Mouse (Mus musculus) urinary bladder, adult 18-20 months (tissue): Measurements from ENCODE around the gene Tefm.
"Not testable (repeated sequence)": the region's sequence is repeated elsewhere in the genome, so short reads cannot be mapped to it uniquely, and the experiment has no call there.

ENCODE experiments used
- DNase-seq, 2 experiments: peaks; one replicate each; pipeline ENCODE4 v3.0.0; 2022; ENCODE audit warnings: low spot score in 2 of 2, mixed read lengths in 2 of 2

Tefm gene

DNA sequence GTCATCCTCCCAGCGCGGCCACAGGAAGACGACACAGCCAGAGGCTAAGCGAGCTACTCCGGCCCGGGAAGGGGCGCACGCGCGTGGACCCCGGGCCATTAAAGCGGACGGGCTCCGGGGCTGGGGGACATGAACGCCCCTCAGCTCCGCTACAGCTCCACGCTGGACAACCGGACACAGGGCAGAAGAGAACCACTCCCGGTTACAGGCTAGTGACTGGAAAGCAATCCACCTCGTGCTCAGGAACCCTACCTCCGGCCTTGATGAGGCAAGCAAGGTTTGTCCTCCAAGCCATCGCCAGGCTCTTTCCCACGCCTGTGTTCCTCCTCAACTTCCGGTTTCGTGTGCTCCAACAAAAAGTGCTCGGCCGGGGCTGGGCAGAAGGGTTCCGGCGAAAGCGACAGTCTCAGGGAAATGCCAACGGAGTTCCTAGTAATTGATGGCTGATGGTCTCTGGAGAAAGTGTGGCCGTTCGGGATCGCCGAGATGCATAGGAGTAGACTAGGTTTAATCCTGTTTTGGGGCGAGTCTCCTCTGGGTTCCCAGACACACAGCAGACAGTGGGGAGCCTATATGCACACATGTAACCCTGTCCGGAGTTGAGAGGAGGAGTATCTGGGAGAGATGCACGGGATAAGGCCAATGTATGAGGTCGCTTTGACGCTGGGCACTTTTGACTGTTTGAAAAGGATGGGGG lies at the start of gene Tefm:
TSS of gene Tefm (minus strand) at position 351 of the 697 bp plus-strand sequence.
- DNase-seq, result peak; percentile 64 to 87

DNA sequence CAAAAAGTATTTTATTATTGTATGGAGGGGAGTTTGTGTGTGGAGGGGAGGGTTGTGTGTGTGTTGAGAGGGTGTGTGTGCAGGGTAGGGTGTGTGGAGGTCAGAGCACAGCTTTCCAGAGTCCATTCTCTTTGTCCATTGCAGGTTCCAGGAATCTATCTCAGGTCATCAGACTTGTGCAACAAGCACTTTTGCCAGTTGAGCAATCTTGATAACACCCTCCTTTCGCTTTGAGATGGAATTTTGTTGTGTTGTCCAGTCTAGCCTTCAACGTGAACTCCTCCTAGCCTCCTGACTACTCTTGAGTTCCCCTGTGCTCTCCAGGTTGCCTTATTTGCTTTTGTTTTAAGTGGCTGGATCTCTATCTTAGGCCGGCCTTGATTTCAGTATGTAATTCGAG lies 48.3 kb upstream of the Tefm start:
- DNase-seq, result no peak

GRCm38 (mm10) chr11:80185441-80185976 lies 43.5 kb upstream of the Tefm start:
- not testable (repeated sequence) for DNase-seq

GRCm38 (mm10) chr11:80184531-80185071 lies 42.6 kb upstream of the Tefm start:
- DNase-seq, result no peak

DNA sequence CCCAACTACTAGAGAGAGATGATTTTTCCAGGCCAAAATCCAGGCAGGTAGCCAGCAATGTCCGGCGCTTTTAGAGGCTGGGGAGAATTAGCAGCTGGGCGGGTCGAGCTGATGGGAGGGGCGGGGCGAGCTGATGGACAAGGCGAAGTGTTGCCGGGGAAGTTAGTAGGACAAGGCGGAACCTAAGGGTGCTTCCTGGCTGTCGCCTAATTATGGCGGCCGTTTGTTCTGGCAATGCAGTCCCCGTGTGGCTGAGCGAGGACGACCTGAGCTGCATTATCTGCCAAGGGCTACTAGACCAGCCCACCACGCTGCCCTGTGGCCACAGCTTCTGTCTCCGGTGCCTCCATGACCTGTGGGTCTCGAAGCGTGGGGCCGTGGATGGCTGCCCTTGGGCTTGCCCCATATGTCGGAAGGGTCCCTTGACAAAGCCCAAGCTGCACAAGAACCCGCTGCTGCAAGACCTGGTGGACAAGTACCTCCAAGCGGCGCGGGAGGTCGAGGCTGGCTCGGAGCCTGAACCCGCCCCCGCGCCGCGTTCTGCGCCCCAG lies 41.8 kb upstream of the Tefm start, which contains the start of gene Rnf135:
TSS of gene Rnf135 (plus strand) at position 147 of the 551 bp plus-strand sequence.
- DNase-seq, result peak; percentile 88 to 90

DNA sequence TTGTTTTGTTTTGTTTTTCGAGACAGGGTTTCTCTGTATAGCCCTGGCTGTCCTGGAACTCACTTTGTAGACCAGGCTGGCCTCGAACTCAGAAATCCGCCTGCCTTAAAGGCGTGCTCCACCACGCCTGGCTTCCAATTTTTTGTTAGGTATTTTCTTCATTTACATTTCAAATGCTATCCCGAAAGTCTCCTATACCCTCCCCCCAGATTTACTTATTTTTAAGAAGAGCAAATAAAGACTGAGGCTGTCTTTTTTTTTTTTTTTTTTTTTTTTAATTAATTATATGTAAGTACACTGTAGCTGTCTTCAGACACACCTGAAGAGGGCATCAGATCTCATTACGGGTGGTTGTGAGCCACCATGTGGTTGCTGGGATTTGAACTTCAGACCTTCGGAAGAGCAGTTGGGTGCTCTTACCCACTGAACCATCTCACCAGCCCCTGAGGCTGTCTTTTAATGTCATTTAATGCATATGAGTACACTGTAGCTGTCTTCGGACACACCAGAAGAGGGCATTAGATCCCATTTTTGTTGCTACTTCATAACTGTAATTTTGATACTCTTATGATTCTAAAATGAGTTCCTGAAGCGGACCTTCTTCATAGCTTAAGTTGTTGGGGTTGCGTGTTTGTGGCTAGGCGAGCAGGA lies 41.2 kb upstream of the Tefm start:
- not testable (repeated sequence) for DNase-seq

DNA sequence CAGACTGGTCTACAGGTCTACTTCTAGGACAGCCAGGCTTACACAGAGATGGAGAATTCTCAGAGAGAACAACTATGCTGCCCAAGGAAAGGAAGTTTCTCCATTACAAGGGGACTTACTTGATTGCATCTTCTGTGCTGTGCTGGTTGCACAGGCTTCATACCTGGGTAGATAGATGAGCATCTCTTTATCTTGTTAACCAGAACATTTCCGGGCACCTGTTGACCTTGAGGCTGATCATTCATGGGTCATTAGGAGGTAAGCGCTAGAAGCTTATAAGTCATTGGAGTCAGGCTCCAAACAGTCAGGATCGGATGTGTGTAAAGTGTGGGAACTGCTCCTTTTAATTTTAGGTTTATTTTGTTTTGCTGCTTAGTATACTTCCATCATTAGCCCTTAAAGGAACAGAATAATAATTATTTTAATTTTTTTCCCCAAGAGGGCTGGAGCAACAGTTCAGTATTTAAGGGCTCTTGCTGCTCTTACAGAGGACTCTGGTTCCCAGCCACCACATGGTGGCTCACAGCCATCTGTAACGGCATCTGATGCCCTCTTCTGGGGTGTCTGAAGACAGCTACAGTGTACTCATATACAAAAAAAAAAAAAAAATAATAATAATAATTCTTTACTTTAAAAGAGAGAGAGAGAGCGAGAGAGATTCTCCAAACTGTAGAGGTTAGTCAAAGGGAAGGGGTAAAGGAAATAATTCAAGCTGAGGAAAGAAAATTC lies 39.2 kb upstream of the Tefm start:
- no peak for DNase-seq

GRCm38 (mm10) chr11:80178316-80178715 lies 36.3 kb upstream of the Tefm start:
- no peak for DNase-seq

DNA sequence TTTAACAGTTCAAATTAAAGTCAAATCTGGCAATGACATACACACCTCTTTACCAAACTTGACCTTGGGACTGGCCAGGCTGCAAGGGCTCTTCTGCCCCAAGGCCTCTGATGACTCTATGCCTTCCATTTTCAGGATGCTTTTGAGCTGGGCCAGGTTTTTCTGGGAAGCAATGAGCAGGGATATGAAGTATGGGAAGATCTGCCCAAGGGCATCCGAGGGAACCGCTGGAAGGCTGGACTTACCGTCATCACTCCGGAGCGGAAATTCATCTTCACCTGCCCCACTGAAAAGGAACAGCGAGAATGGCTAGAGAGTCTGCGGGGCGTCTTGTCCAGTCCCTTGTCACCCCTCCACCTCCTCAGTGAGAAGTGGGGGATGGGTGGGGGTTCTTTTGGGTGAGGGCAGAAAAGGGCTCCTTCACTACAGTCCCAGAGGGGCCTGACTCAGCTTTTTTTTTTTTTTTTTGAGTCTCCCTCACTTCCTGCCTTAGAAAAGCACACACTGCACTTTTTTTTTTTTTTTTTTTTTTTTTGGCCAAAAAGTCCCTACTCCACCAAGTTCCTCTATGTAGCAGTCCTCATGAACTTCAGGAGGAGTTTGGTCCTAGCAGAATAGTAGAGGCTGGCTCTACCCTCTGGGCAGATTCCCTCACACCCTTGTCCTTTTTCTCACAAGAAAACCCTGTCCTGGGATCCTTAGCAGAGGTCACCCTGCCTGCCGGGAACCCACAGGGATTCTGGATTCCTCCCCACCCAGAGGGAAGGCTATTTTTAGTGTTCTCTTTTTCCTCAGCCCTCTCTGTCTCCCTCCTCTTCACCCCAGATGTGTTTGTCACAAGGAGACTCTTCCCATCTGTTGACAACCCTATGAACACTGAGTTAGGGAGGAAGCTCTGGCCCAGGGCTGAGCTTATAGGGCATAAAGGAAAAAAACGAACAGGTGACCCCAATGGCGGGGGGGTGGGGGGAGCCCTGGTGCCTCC lies 35.2 kb upstream of the Tefm start:
- no peak for DNase-seq

DNA sequence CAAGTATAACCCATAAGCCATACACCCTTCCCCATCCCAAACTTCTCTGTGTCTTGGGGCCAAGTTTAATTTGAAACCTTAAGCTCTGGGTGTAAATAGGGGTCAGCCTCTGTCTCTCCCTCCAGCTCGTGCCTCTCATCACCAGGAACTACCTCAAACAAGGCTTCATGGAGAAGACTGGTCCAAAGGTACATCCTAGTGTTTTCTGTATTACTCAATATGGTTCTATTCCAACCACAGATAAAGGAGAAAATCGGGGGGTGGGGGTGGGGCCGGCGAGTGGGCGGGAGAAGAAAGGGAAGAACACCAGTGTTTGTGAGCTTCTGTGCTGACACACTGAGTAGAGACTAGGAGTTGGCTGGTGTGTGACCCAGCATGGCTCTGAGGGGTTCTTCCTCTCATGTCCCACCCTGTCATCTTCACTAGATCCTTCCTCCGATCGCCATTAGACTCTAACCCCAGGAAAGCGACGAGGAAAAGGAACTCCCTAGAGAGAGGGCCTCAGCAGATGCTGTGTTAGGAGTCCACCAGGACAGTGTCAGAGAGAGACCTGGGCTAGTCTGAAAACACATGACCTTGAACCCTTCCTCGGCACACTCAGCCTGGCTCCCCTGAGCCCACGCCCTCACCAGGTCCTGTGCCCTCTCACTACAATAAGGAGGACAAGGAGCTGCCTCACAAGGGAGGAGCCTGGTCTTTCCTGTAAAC lies 32.1 kb upstream of the Tefm start:
- no peak for DNase-seq

DNA sequence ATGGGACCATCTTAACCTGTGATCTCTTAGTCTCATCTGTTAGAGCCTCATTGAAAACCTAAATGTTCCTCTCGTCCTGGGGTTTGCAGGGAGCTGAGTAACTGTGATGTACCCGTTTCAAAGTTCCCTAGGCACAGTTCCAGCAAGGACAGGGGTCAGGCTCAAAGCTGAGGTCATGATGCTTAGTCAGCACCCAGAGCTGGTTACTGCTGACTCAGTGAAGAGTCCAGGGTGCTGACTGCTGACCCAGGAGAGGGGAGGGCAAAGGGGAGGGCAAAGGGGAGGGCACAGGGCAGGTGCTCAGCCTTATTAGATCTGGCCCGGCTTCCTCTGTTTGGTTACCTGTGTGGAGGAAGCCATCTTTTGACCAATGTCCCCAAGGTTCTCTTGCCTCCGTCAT lies 29.9 kb upstream of the Tefm start:
- no peak for DNase-seq

GRCm38 (mm10) chr11:80170351-80170750 lies 28.4 kb upstream of the Tefm start:
- no peak for DNase-seq

DNA sequence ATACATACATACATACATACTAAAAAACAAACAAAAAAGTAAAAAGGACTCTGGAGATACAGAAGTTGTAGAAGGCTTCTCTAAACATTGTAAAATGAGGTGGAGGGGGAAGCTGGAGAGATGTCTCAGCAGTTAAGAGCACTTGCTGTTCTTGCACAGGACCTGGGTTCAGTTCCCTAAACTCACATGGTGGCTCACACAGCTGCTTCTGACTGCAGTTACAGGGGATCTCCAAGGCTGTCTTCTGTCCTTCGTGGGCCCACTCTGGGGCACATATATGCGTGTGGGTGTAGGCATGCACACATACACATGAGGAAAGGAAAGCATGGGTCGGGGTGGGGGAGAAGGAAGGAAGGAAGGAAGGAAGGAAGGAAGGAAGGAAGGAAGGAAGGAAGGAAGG lies 27.7 kb upstream of the Tefm start:
- DNase-seq, result no peak

- DNase-seq, result no peak
Observed at GRCm38 (mm10) chr11:80168611-80169249, 26.8 kb upstream of the Tefm start.

GRCm38 (mm10) chr11:80168121-80168520 lies 26.1 kb upstream of the Tefm start:
- DNase-seq, result no peak

DNA sequence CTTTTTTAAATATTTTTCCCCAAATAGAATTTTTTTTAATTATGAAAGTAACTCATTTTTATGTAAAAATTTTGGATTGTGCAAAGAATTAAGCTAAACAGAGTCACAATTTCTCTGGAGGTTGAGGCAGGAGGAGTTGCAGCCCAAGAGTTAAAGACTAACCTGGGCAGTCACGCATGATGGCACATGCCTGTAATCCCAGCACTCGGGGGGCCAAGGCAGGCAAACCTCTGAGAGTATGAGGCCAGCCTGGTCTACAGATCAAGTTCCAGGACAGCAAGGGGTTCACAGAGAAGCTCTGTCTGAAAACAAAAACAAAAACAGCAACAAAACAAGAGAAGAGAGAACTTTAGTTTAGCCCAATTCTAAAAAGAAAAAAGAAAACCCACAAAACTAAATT lies 22.2 kb upstream of the Tefm start:
- DNase-seq, result no peak

DNA sequence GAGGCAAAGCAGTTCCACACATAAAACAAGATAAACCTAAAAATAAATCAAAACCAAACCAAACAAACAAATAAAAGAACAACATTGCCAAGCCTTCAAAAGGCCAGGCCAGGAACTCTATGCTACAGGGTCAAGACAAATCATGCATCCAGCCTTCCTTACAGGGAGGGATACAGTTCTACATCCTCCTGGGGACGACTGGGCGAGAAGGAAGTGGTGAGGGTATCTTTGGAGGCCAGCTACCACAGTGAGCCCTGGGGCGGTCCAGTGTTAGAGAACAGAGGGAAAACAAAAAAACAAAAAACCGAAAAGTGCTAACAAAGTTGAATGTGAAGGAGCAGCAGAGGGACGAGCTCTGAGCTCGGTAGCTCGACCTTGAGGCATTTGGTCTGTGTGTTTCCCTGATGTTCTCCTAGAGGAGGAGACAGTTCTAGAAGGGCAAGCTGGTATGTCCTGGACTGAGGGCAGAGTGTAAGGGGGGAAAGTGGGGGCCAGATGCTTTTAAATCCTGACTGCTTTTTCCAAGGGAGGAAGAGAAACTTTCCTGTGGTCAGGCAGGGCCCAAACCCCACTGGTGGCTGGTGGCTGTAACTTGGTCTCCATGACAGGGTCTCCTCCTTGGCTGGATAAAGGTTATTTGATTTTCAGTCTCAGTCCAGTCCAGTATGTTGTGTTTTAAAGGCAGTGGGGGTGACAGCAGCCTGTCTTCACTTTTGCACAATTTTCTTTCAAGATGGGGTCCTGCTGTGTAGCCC lies 21.6 kb upstream of the Tefm start:
- no peak for DNase-seq

DNA sequence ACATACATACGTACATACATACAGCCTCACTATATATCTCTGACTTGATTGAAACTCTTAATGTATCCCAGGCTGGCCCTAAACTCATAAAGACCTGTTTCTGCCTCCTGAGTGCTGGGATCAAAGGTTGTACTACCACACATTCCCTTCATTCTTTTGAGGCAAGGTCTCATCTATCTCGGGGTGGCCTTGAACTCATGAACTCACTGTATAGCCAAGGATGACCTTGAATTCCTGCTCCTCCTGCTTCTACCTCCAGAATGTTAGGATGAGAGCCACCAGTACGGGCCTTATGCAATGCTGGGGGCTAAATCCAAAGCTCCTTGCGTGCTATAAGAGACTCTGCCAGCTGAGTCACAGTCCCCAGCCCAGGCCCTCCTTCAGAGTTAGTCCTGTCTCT lies 19.1 kb upstream of the Tefm start:
- no peak for DNase-seq

- DNase-seq, result no peak
Observed at GRCm38 (mm10) chr11:80159018-80159417, 17.0 kb upstream of the Tefm start.
